Mouse (Mus musculus) cerebellum, adult 11 months (tissue): ENCODE measurements around the gene Dnah10.

Source experiments
- DNase-seq: peaks from one replicate; pipeline ENCODE4 v3.0.0; 2022

Dnah10 gene

GRCm38 (mm10) chr5:124873096-124873495 lies 148.2 kb downstream of the Dnah10 start:
- no peak for DNase-seq

- DNase-seq = no peak
These were observed 149.2 kb downstream of the Dnah10 start for GRCm38 (mm10) chr5:124873890-124874601.

GRCm38 (mm10) chr5:124879251-124879650 lies 154.4 kb downstream of the Dnah10 start:
- DNase-seq = no peak

- no peak for DNase-seq
These were observed 154.9 kb downstream of the Dnah10 start for GRCm38 (mm10) chr5:124879801-124880200.

GRCm38 (mm10) chr5:124883877-124884276 lies 159.0 kb downstream of the Dnah10 start:
- DNase-seq = peak; percentile 67
